Mouse (Mus musculus) hindbrain, embryonic 14.5 days (tissue): ENCODE data around the gene Dusp1. TPM values are rescaled to one million over a fixed set of nuclear protein-coding genes. Genes with fewer than 3 reads are reported as not detected.

ENCODE experiments used
- ATAC-seq: fragments of 200-750 bp; cut with Nextera tagmentation; 2 replicates; pipeline ENCODE4 v1.8.0; 2017; ENCODE audit warnings: moderate number of reproducible peaks, mild to moderate bottlenecking, moderate TSS enrichment, moderate library complexity; ENCODE audit not compliant: low FRiP score
- DNase-seq: peaks from one replicate; pipeline ENCODE4 v3.0.0-alpha.2; 2015; ENCODE audit warnings: low spot score
- H3K27ac ChIP-seq: fragments of 300-500 bp; sonication (generic); 2 replicates; pipeline ENCODE4 v1.5.1; 2014; ENCODE audit warnings: mild to moderate bottlenecking, moderate library complexity
- H3K27me3 ChIP-seq: fragments of 300-500 bp; sonication (generic); 2 replicates; pipeline ENCODE4 v1.6.1; 2014; ENCODE audit warnings: mild to moderate bottlenecking, low read length, mixed read lengths; ENCODE audit not compliant: control insufficient read depth, insufficient read depth
- H3K36me3 ChIP-seq: fragments of 300-500 bp; sonication (generic); replicated peaks from 2 replicates; pipeline ENCODE4 v1.6.1; 2014; ENCODE audit not compliant: control insufficient read depth, insufficient read depth
- H3K4me1 ChIP-seq: fragments of 300-500 bp; sonication (generic); replicated peaks from 2 replicates; pipeline ENCODE4 v1.6.1; 2014; ENCODE audit warnings: antibody characterized with exemption, low read length, mixed read lengths; ENCODE audit not compliant: control insufficient read depth, insufficient read depth
- H3K4me2 ChIP-seq: fragments of 300-500 bp; sonication (generic); replicated peaks from 2 replicates; pipeline ENCODE4 v1.6.1; 2014; ENCODE audit warnings: mild to moderate bottlenecking, moderate library complexity
- H3K4me3 ChIP-seq: fragments of 300-500 bp; sonication (generic); replicated peaks from 2 replicates; pipeline ENCODE4 v1.5.1; 2014; ENCODE audit warnings: mild to moderate bottlenecking, low read length
- H3K9ac ChIP-seq: fragments of 300-500 bp; sonication (generic); 2 replicates; pipeline ENCODE4 v1.6.1; 2014
- H3K9me3 ChIP-seq: fragments of 300-500 bp; sonication (generic); 2 replicates; pipeline ENCODE4 v1.6.1; 2016; ENCODE audit warnings: low read length; ENCODE audit not compliant: control insufficient read depth
- WGBS: fragments of 180-500 bp; shearing (Covaris S2); extraction: QIAGEN DNeasy Blood & Tissue Kit; methylation state at CpG from one replicate; pipeline ENCODE4 v1.1.7; 2014; 5-methylcytosine and 5-hydroxymethylcytosine counted together
- polyA plus RNA-seq: library from polyadenylated mRNA; unstranded; fragments of >200 nt; fragmentation: Nextera tagmentation; extraction: Ambion mirVana; gene quantifications from 2 replicates; pipeline ENCODE4 v1.2.1, GENCODE M21; 2014

Gene Dusp1
- polyA plus RNA-seq, 1 experiment from 2014 or later, result 31.6 TPM

DNA sequence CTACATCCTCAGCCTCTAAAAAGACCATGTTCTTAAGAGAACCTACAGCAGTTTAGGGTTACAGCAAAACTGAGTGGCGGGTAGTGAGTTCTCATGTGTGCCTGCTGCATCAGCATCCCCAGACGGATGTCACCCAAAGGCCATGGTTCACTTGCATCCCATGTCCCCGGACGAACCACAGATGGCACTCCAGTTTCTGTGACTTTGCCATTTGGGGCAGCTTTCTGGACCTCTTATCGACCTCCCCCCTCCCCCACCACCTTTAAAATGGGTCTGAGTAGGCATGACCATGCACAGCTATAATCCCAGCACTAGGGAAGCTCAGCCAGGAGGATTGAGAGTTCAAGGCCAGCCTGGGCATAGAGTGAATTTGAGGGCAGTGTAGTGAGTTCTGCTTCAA, 31.3 kb upstream of the Dusp1 start:
- Histone ChIP-seq H3K9ac (no peak overlapping the region), H3K4me1 (peaks cover 20% of the 10 kb centered on the region), H3K36me3 (no peaks in the 10 kb centered on the region; the same call in none of the 2 replicates), H3K27me3 (no peaks in the 10 kb centered on the region), H3K9me3 (no peaks in the 10 kb centered on the region), H3K4me2 (no peak overlapping the region), H3K4me3 (no peak overlapping the region), H3K27ac (no peak overlapping the region)
- no peak for DNase-seq
- no peak for ATAC-seq
- 98% methylated on average over 5 of the region's 5 CpGs for WGBS

DNA sequence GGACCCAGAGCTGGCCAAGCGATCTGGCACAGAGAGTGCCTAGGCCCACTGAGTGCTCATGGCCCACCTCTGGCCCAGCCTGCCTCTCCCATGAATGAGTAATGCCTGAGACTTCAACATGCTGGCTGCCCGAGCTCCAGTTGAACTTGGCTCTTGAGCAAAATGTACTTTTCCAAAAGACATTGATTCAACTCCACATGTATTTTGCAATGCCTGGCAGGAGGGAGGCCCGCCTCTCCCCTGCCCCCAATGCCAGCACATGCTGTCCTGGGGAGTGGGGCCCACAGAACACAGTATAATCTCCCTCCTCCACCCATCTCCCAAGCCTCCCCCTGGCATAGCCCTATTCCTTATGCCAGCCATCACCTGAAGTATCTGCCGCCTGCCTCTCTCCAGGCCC, 30.6 kb upstream of the Dusp1 start:
- no peak overlapping the region for H3K4me3 ChIP-seq
- H3K4me1 ChIP-seq, result peaks cover 20% of the 10 kb centered on the region
- WGBS, result 92% methylated on average over 4 of the region's 4 CpGs
- no peak overlapping the region for H3K4me2 ChIP-seq
- H3K9ac ChIP-seq, result no peak overlapping the region
- H3K27ac ChIP-seq, result no peak overlapping the region
- no peaks in the 10 kb centered on the region for H3K27me3 ChIP-seq
- DNase-seq (no peak), ATAC-seq (no peak)
- H3K9me3 ChIP-seq, result no peaks in the 10 kb centered on the region
- H3K36me3 ChIP-seq, result no peaks in the 10 kb centered on the region; the same call in none of the 2 replicates

DNA sequence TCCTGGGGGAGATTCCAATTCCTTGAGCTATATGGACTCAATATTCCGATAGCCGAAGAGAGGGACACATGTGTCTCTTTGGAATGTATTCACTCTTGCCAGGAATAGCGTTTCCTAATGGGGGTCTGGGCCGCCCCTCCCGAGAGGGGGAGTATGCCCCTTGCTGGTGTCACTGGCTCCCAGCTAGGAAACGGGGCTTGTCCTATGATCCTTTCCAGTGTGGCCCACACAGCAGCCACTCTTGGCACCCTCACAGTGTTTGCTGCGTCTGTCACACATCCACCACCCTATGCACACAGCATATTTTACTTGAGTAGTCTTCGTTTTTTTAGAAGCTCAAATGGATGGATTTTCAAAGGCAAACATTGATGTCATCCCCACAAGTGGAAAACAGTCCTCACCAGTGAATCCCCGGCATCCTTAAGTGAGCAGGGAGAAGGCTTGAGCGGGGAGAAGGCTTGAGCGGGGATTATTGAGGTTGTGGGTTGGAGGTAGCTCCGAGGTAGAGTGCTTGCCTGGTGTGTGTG, 26.1 kb upstream of the Dusp1 start:
- no peak for ATAC-seq

GRCm38 (mm10) chr17:26584558-26585136, 22.7 kb upstream of the Dusp1 start:
- Histone ChIP-seq H3K4me3 (no peak overlapping the region), H3K9ac (no peak overlapping the region), H3K4me1 (peaks cover 18% of the 10 kb centered on the region), H3K36me3 (no peaks in the 10 kb centered on the region), H3K27ac (peak overlapping the region; percentile 44), H3K27me3 (no peaks in the 10 kb centered on the region), H3K4me2 (no peak overlapping the region), H3K9me3 (no peaks in the 10 kb centered on the region)
- DNase-seq (peak; percentile 53), ATAC-seq (peak; percentile 68; the same call in 1 of the 2 replicates)
- 51% methylated on average over 15 of the region's 15 CpGs for WGBS

More for the DNA sequence above, 26.1 kb upstream of the Dusp1 start:
- H3K9ac ChIP-seq, result no peak overlapping the region
- DNase-seq, result no peak
- H3K4me1 ChIP-seq, result peaks cover 18% of the 10 kb centered on the region
- 92% methylated on average over 12 of the region's 12 CpGs for WGBS
- H3K4me3 ChIP-seq, result no peak overlapping the region
- H3K36me3 ChIP-seq, result no peaks in the 10 kb centered on the region; the same call in none of the 2 replicates
- no peaks in the 10 kb centered on the region for H3K9me3 ChIP-seq
- H3K27me3 ChIP-seq, result no peaks in the 10 kb centered on the region
- no peak overlapping the region for H3K4me2 ChIP-seq
- H3K27ac ChIP-seq, result no peak overlapping the region

- WGBS, result 73% methylated on average over 4 of the region's 4 CpGs
- H3K9ac ChIP-seq, result no peak overlapping the region
- H3K4me3 ChIP-seq, result no peak overlapping the region
- no peak overlapping the region for H3K4me2 ChIP-seq
- ATAC-seq, result no peak; the same call in 1 of the 2 replicates
- no peaks in the 10 kb centered on the region for H3K9me3 ChIP-seq
- H3K4me1 ChIP-seq, result peaks cover 18% of the 10 kb centered on the region
- peak overlapping the region; percentile 44; the same call in 1 of the 2 replicates for H3K27ac ChIP-seq
- H3K27me3 ChIP-seq, result no peaks in the 10 kb centered on the region
- DNase-seq, result no peak
- no peaks in the 10 kb centered on the region for H3K36me3 ChIP-seq
Observed at GRCm38 (mm10) chr17:26584063-26584462, 22.1 kb upstream of the Dusp1 start.

DNA sequence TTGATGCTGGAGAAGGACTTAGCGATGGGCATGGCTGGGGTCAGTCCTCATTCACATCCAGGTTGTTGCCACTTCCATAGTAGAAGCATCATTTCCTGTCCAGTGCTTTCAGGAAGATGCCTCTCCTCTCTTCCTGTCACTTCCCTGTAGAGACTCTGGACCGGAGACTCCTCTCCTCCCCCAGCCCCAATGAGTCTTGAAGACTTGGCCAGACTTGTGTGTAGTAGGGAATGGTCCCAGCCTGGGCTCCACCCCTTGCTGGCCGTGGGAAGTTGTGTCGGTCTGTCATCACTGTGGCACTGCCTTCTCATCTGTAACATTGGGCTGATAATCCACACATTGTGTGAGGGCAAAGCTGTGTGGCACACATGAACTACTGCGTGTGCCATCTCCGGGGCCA, 21.7 kb upstream of the Dusp1 start:
- 89% methylated on average over 6 of the region's 6 CpGs for WGBS
- H3K27ac ChIP-seq, result 0 out of 2 replicates have a peak overlapping the region, but pooled peaks have one; percentile 44

GRCm38 (mm10) chr17:26583056-26583455, 21.1 kb upstream of the Dusp1 start:
- Histone ChIP-seq H3K36me3 (peaks cover 5% of the 10 kb centered on the region), H3K9me3 (no peaks in the 10 kb centered on the region), H3K9ac (no peak overlapping the region), H3K4me2 (no peak overlapping the region), H3K4me3 (no peak overlapping the region), H3K27me3 (no peaks in the 10 kb centered on the region), H3K27ac (no peak overlapping the region), H3K4me1 (peaks cover 18% of the 10 kb centered on the region)
- ATAC-seq (no peak), DNase-seq (no peak)
- WGBS, result 95% methylated on average over 9 of the region's 9 CpGs

More for the DNA sequence above, 21.7 kb upstream of the Dusp1 start:
- Histone ChIP-seq H3K9me3 (no peaks in the 10 kb centered on the region), H3K4me3 (no peak overlapping the region), H3K4me1 (peaks cover 18% of the 10 kb centered on the region), H3K27me3 (no peaks in the 10 kb centered on the region), H3K4me2 (no peak overlapping the region), H3K36me3 (no peaks in the 10 kb centered on the region), H3K9ac (no peak overlapping the region)
- ATAC-seq, result no peak
- no peak for DNase-seq

DNA sequence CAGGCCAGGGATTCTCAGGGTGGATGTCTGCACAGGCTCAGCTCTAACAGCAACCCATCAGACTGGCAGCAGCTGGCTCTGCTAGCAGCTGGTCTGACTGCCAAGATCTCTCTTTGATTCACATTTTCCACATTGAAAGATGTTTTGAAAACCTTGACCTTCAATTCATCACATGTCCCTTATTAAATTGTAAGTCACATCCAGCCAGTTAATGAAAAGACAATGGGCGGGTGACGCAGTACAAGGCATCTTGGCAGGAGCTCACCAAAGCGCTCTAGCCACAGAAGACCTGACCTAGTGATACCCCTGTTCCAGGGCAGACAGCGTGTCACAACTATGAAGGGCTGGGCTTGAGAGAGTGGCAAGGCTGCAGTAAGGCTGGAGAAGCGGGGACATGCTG, 20.4 kb upstream of the Dusp1 start:
- Histone ChIP-seq H3K4me2 (no peak overlapping the region), H3K36me3 (peaks cover 12% of the 10 kb centered on the region), H3K9ac (no peak overlapping the region), H3K4me1 (peaks cover 18% of the 10 kb centered on the region), H3K4me3 (no peak overlapping the region), H3K27ac (no peak overlapping the region), H3K27me3 (no peaks in the 10 kb centered on the region), H3K9me3 (no peaks in the 10 kb centered on the region)
- DNase-seq (no peak), ATAC-seq (no peak)
- 70% methylated on average over 5 of the region's 5 CpGs for WGBS

GRCm38 (mm10) chr17:26580873-26581401, 19.0 kb upstream of the Dusp1 start:
- peaks cover 22% of the 10 kb centered on the region for H3K36me3 ChIP-seq
- peaks cover 18% of the 10 kb centered on the region for H3K4me1 ChIP-seq
- WGBS, result 97% methylated on average over 3 of the region's 3 CpGs
- no peak overlapping the region for H3K9ac ChIP-seq
- no peak overlapping the region for H3K4me2 ChIP-seq
- H3K9me3 ChIP-seq, result no peaks in the 10 kb centered on the region
- H3K27ac ChIP-seq, result no peak overlapping the region
- no peak for ATAC-seq
- no peaks in the 10 kb centered on the region for H3K27me3 ChIP-seq
- no peak for DNase-seq
- no peak overlapping the region for H3K4me3 ChIP-seq
